Mouse (Mus musculus) midbrain, embryonic 12.5 days (tissue): ENCODE data around the gene Ntn3. TPM values are rescaled to one million over a fixed set of nuclear protein-coding genes. Genes with fewer than 3 reads are reported as not detected.

Experiments
- ATAC-seq: fragments of 200-750 bp; cut with Nextera tagmentation; 2 replicates; pipeline ENCODE4 v1.8.0; 2017; ENCODE audit warnings: low read depth, moderate TSS enrichment, moderate library complexity; ENCODE audit not compliant: low FRiP score
- H3K27ac ChIP-seq: fragments of 300-500 bp; sonication (generic); replicated peaks from 2 replicates; pipeline ENCODE4 v1.5.1; 2016; ENCODE audit warnings: mild to moderate bottlenecking
- H3K27me3 ChIP-seq: fragments of 300-500 bp; sonication (generic); 2 replicates; pipeline ENCODE4 v1.6.1; 2016; ENCODE audit warnings: mild to moderate bottlenecking
- H3K36me3 ChIP-seq: fragments of 300-500 bp; sonication (generic); 2 replicates; pipeline ENCODE4 v1.6.1; 2016
- H3K4me1 ChIP-seq: fragments of 300-500 bp; sonication (generic); 2 replicates; pipeline ENCODE4 v1.6.1; 2016
- H3K4me2 ChIP-seq: fragments of 300-500 bp; sonication (generic); replicated peaks from 2 replicates; pipeline ENCODE4 v1.6.1; 2016; ENCODE audit warnings: mild to moderate bottlenecking, moderate library complexity
- H3K4me3 ChIP-seq: fragments of 300-500 bp; sonication (generic); 2 replicates; pipeline ENCODE4 v1.5.1; 2016; ENCODE audit warnings: mild to moderate bottlenecking
- H3K9ac ChIP-seq: fragments of 300-500 bp; sonication (generic); replicated peaks from 2 replicates; pipeline ENCODE4 v1.6.1; 2016; ENCODE audit warnings: mild to moderate bottlenecking, moderate library complexity
- H3K9me3 ChIP-seq: fragments of 300-500 bp; sonication (generic); 2 replicates; pipeline ENCODE4 v1.6.1; 2016; ENCODE audit warnings: mild to moderate bottlenecking
- WGBS: fragments of 180-500 bp; shearing (Covaris S2); methylation state at CpG from one replicate; pipeline ENCODE4 v1.1.7; 2016; 5-methylcytosine and 5-hydroxymethylcytosine counted together
- polyA plus RNA-seq: library from polyadenylated mRNA; unstranded; fragments of >200 nt; fragmentation: Nextera tagmentation; extraction: Ambion mirVana; gene quantifications from 2 replicates; pipeline ENCODE4 v1.2.1, GENCODE M21; 2016

Ntn3 gene
- polyA plus RNA-seq: 6.9 and 7.0 TPM in 2 replicates

GRCm38 (mm10) chr17:24209043-24209915, at the start of gene Ntn3:
TSS of gene Ntn3 (minus strand) at chr17:24209531.
- Histone ChIP-seq H3K4me1 (peaks cover 79% of the 10 kb centered on the region), H3K9ac (peak within 1 kb of the TSS; percentile 79), H3K4me2 (peak within 1 kb of the TSS; percentile 91), H3K27ac (peak within 1 kb of the TSS; percentile 76), H3K4me3 (peak within 1 kb of the TSS; percentile 52), H3K9me3 (no peaks in the 10 kb centered on the region), H3K36me3 (no peaks in the 10 kb centered on the region), H3K27me3 (peaks cover 60% of the 10 kb centered on the region)
- WGBS: 1% methylated on average over 30 of the region's 43 CpGs
- peak; percentile 52 for ATAC-seq

- WGBS: 75% methylated on average over 4 of the region's 4 CpGs
- ATAC-seq: no peak
- Histone ChIP-seq H3K9ac (no peak overlapping the region), H3K9me3 (no peaks in the 10 kb centered on the region), H3K27ac (no peak overlapping the region), H3K27me3 (no peaks in the 10 kb centered on the region), H3K36me3 (no peaks in the 10 kb centered on the region), H3K4me1 (no peaks in the 10 kb centered on the region), H3K4me3 (no peak overlapping the region), H3K4me2 (no peak overlapping the region)
Measured at GRCm38 (mm10) chr17:24258981-24259380, 49.6 kb upstream of the Ntn3 start.

- H3K27ac ChIP-seq: no peak overlapping the region
- H3K27me3 ChIP-seq: no peaks in the 10 kb centered on the region
- no peak overlapping the region for H3K4me3 ChIP-seq
- WGBS: 96% methylated on average over 2 of the region's 2 CpGs
- peaks cover 16% of the 10 kb centered on the region for H3K36me3 ChIP-seq
- peaks cover 10% of the 10 kb centered on the region for H3K4me1 ChIP-seq
- no peak overlapping the region for H3K9ac ChIP-seq
- H3K4me2 ChIP-seq: peak overlapping the region; percentile 75; the same call in 1 of the 2 replicates
- H3K9me3 ChIP-seq: no peaks in the 10 kb centered on the region
- ATAC-seq: no peak
Measured at GRCm38 (mm10) chr17:24252329-24252728, 43.0 kb upstream of the Ntn3 start.

- H3K27me3 ChIP-seq: no peaks in the 10 kb centered on the region
- peaks cover 10% of the 10 kb centered on the region for H3K4me1 ChIP-seq
- ATAC-seq: peak; percentile 100
- H3K4me3 ChIP-seq: peak within 1 kb of the TSS; percentile 78
- peak within 1 kb of the TSS; percentile 75 for H3K27ac ChIP-seq
- peaks cover 18% of the 10 kb centered on the region for H3K36me3 ChIP-seq
- H3K4me2 ChIP-seq: peak within 1 kb of the TSS; percentile 75
- under 1% methylated on average over 47 of the region's 48 CpGs for WGBS
- H3K9ac ChIP-seq: peak within 1 kb of the TSS; percentile 81
- no peaks in the 10 kb centered on the region for H3K9me3 ChIP-seq
Measured at GRCm38 (mm10) chr17:24251320-24252069, 42.2 kb upstream of the Ntn3 start, which contains the start of gene Ccnf. TSS of gene Ccnf (minus strand) at chr17:24251484.

GRCm38 (mm10) chr17:24250988-24251319, 41.6 kb upstream of the Ntn3 start:
- Histone ChIP-seq H3K27ac (peak overlapping the region; percentile 65; the same call in 1 of the 2 replicates), H3K4me1 (peaks cover 10% of the 10 kb centered on the region), H3K36me3 (peaks cover 23% of the 10 kb centered on the region), H3K9me3 (no peaks in the 10 kb centered on the region), H3K27me3 (no peaks in the 10 kb centered on the region), H3K9ac (peak overlapping the region; percentile 81), H3K4me2 (peak overlapping the region; percentile 75), H3K4me3 (peak overlapping the region; percentile 78)
- under 1% methylated on average over 32 of the region's 32 CpGs for WGBS
- ATAC-seq: no peak

GRCm38 (mm10) chr17:24248641-24249040, 39.3 kb upstream of the Ntn3 start:
- no peak for ATAC-seq
- Histone ChIP-seq H3K9ac (no peak overlapping the region), H3K36me3 (peaks cover 41% of the 10 kb centered on the region), H3K9me3 (0 out of 2 replicates have a peak, but pooled peaks cover 13% of the 10 kb centered on the region), H3K27me3 (no peaks in the 10 kb centered on the region), H3K4me2 (no peak overlapping the region), H3K27ac (no peak overlapping the region), H3K4me3 (no peak overlapping the region), H3K4me1 (peaks cover 10% of the 10 kb centered on the region)
- 98% methylated on average over 2 of the region's 2 CpGs for WGBS

GRCm38 (mm10) chr17:24244061-24244460, 34.7 kb upstream of the Ntn3 start:
- H3K36me3 ChIP-seq: peaks cover 84% of the 10 kb centered on the region
- ATAC-seq: no peak
- H3K4me3 ChIP-seq: no peak overlapping the region
- no peaks in the 10 kb centered on the region for H3K4me1 ChIP-seq
- no peak overlapping the region for H3K27ac ChIP-seq
- H3K4me2 ChIP-seq: no peak overlapping the region
- WGBS: 97% methylated on average over 8 of the region's 8 CpGs
- H3K27me3 ChIP-seq: no peaks in the 10 kb centered on the region
- H3K9ac ChIP-seq: no peak overlapping the region
- 0 out of 2 replicates have a peak, but pooled peaks cover 13% of the 10 kb centered on the region for H3K9me3 ChIP-seq

GRCm38 (mm10) chr17:24243311-24243969, 34.1 kb upstream of the Ntn3 start:
- Histone ChIP-seq H3K27ac (no peak overlapping the region), H3K4me1 (no peaks in the 10 kb centered on the region), H3K27me3 (no peaks in the 10 kb centered on the region), H3K9ac (no peak overlapping the region), H3K4me2 (no peak overlapping the region), H3K36me3 (peaks cover 84% of the 10 kb centered on the region), H3K9me3 (0 out of 2 replicates have a peak, but pooled peaks cover 13% of the 10 kb centered on the region), H3K4me3 (no peak overlapping the region)
- ATAC-seq: no peak
- WGBS: 87% methylated on average over 4 of the region's 4 CpGs

GRCm38 (mm10) chr17:24236921-24237320, 27.6 kb upstream of the Ntn3 start:
- H3K4me1 ChIP-seq: no peaks in the 10 kb centered on the region
- peaks cover 96% of the 10 kb centered on the region for H3K36me3 ChIP-seq
- ATAC-seq: no peak
- no peaks in the 10 kb centered on the region for H3K27me3 ChIP-seq
- H3K9me3 ChIP-seq: no peaks in the 10 kb centered on the region
- no peak overlapping the region for H3K4me3 ChIP-seq
- H3K9ac ChIP-seq: no peak overlapping the region
- no peak overlapping the region for H3K4me2 ChIP-seq
- 95% methylated on average over 7 of the region's 7 CpGs for WGBS
- no peak overlapping the region for H3K27ac ChIP-seq

- Histone ChIP-seq H3K9ac (no peak overlapping the region), H3K4me2 (no peak overlapping the region), H3K27me3 (no peaks in the 10 kb centered on the region), H3K9me3 (no peaks in the 10 kb centered on the region), H3K27ac (no peak overlapping the region), H3K4me3 (no peak overlapping the region), H3K4me1 (no peaks in the 10 kb centered on the region), H3K36me3 (peaks cover 96% of the 10 kb centered on the region)
- ATAC-seq: no peak
- WGBS: 90% methylated on average over 1 of the region's 1 CpGs
Measured at GRCm38 (mm10) chr17:24236479-24236878, 27.1 kb upstream of the Ntn3 start.

GRCm38 (mm10) chr17:24227941-24228340, 18.6 kb upstream of the Ntn3 start:
- peaks cover 94% of the 10 kb centered on the region for H3K36me3 ChIP-seq

More at GRCm38 (mm10) chr17:24227941-24228340, 18.6 kb upstream of the Ntn3 start:
- H3K27ac ChIP-seq: no peak overlapping the region
- 94% methylated on average over 7 of the region's 7 CpGs for WGBS
- no peak overlapping the region for H3K4me2 ChIP-seq
- H3K4me1 ChIP-seq: no peaks in the 10 kb centered on the region
- no peaks in the 10 kb centered on the region for H3K27me3 ChIP-seq
- no peak overlapping the region for H3K9ac ChIP-seq
- no peaks in the 10 kb centered on the region for H3K9me3 ChIP-seq
- ATAC-seq: no peak
- H3K4me3 ChIP-seq: no peak overlapping the region
